Mouse (Mus musculus): ENCODE results near the gene Spata33. TPM values are rescaled to one million over a fixed set of nuclear protein-coding genes. Genes with fewer than 3 reads are reported as not detected.
A peak's percentile ranks its signal among the peaks of the same experiment; 100 is the strongest.

Gene Spata33
- total RNA-seq, 2 experiments from 2014 or later = 1.2 TPM

GRCm38 (mm10) chr8:123267926-123268656, 55.5 kb downstream of the Spata33 start:
- no peak for DNase-seq (ENCODE audit: low spot score in 2 of 2)

GRCm38 (mm10) chr8:123271147-123271546, 58.5 kb downstream of the Spata33 start:
- peak in 1 of 2 experiments; percentile 45 for DNase-seq (ENCODE audit: low spot score in 2 of 2)

Other genes starting within 250 kb of the Spata33 start
- gene Ankrd11, start 170.6 kb upstream of the Spata33 start, total RNA-seq (2021) = 10 to 100 TPM; 81.1 to 92.9 TPM
- 10 to 100 TPM; 61.0 to 63.2 TPM for gene Spg7, start 149.9 kb upstream of the Spata33 start, total RNA-seq (2021)
- gene Rpl13, start 110.5 kb upstream of the Spata33 start, total RNA-seq (2021) = 100 to 1,000 TPM; 798 to 871 TPM
- gene Cpne7, start 95.5 kb upstream of the Spata33 start, total RNA-seq (2021) = 1 to 10 TPM in 1 of 2 experiments, under 1 TPM in 1; 0.80 to 2.4 TPM
- gene Sult5a1, start 54.5 kb upstream of the Spata33 start, total RNA-seq (2021) = 10 to 100 TPM; 10.2 to 10.8 TPM
- 1 to 10 TPM; 4.7 to 9.6 TPM for gene Dpep1, start 26.6 kb upstream of the Spata33 start, total RNA-seq (2021)
- 10 to 100 TPM; 48.1 to 68.1 TPM for gene Chmp1a, start 69 bp upstream of the Spata33 start, total RNA-seq (2021)
- gene Cdk10, start 12.0 kb downstream of the Spata33 start, total RNA-seq (2021) = 10 to 100 TPM; 26.7 to 27.4 TPM
- gene Spata2l, start 23.4 kb downstream of the Spata33 start, total RNA-seq (2021) = 1 to 10 TPM; 2.3 to 2.4 TPM
- gene Zfp276, start 41.4 kb downstream of the Spata33 start, total RNA-seq (2021) = 10 to 100 TPM; 14.9 to 17.5 TPM
- gene Vps9d1, start 41.5 kb downstream of the Spata33 start, total RNA-seq (2021) = 10 to 100 TPM; 18.6 to 19.6 TPM
- 10 to 100 TPM in 1 of 2 experiments, 1 to 10 TPM in 1; 9.5 to 12.1 TPM for gene Fanca, start 105.7 kb downstream of the Spata33 start, total RNA-seq (2021)
- gene Spire2, start 119.9 kb downstream of the Spata33 start, total RNA-seq (2021) = 1 to 10 TPM in 1 of 2 experiments, under 1 TPM in 1; 0.70 to 1.3 TPM
- gene Tcf25, start 160.9 kb downstream of the Spata33 start, total RNA-seq (2021) = 100 to 1,000 TPM; 174 to 177 TPM
- not detected for gene Mc1r, start 194.3 kb downstream of the Spata33 start, total RNA-seq (2021)
- gene Tubb3, start 198.6 kb downstream of the Spata33 start, total RNA-seq (2021) = under 1 TPM; 0.61 to 0.96 TPM
- gene Def8, start 210.7 kb downstream of the Spata33 start, total RNA-seq (2021) = 10 to 100 TPM; 32.2 to 37.3 TPM